Mouse (Mus musculus): ENCODE measurements around the gene Gba2.

The Gba2 gene

GRCm38 (mm10) chr4:43580721-43581120, 2.0 kb upstream of the Gba2 start:
- DNase-seq = no peak

- DNase-seq = no peak
Measured at GRCm38 (mm10) chr4:43579731-43580130, 1.1 kb upstream of the Gba2 start.

GRCm38 (mm10) chr4:43579256-43579655, 583 bp upstream of the Gba2 start:
- no peak for DNase-seq

DNA sequence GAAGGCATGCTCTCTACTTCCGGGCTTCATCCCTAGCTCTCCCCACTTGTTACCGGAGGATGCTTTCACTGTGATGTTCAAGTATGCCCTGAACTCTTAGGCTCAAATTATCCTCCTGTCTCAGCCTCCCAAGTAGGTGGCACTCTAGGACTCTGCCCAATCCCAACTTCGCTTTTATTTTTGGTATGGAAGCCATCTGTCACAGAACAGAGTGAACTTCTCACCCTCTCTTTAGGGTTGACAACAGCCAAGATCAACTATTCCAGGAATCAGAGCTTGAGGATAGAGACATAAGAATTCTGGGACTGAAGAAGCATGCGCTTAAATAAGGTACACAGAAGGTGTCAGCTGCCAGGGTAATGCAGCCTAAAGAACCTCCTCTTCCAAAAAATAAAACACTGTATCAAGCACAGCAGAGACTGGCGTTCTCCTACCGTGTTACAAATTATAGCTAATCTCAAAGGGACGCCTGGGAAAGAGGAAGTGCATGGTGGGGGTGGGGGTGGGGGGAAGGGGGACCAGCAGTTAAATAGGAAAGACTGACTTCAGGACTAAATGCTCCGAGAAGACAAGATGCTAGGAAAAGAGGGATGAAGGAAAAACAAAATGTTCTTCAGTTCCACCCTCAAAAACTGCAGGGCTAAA, 1.3 kb downstream of the Gba2 start:
- DNase-seq = no peak

- no peak for DNase-seq
Measured at GRCm38 (mm10) chr4:43575356-43575755, 3.3 kb downstream of the Gba2 start.

DNA sequence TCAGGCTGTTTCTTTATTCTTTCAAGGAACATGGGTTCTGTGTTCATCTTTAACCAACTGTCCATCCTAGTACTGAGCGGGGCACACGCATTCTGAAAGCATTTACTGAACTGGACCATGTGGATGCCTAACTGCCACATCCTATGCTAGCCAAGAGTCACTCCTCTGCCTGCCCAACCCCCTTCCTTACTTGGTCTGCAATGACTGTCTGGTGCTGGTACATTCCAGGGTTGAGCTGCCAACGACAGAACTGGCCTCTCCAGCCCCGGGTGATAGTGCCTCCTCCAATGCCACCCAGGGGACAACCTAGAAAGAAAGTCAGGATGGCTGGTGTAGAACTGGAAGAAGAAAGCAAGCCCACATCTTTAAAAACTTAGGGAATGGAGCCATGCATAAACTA, 5.1 kb downstream of the Gba2 start:
- no peak for DNase-seq

- DNase-seq = no peak
Measured at GRCm38 (mm10) chr4:43571395-43572045, 7.2 kb downstream of the Gba2 start.

GRCm38 (mm10) chr4:43567140-43567539, 11.5 kb downstream of the Gba2 start:
- no peak for DNase-seq

- DNase-seq = no peak
Measured at GRCm38 (mm10) chr4:43564231-43564630, 14.4 kb downstream of the Gba2 start.

GRCm38 (mm10) chr4:43563601-43563875, 15.1 kb downstream of the Gba2 start:
- no peak for DNase-seq

GRCm38 (mm10) chr4:43562769-43563600, 15.7 kb downstream of the Gba2 start:
- DNase-seq = no peak

- peak; percentile 97 for DNase-seq
Measured at GRCm38 (mm10) chr4:43561997-43562768, 16.5 kb downstream of the Gba2 start, which contains the start of the genes Creb3 and Tln1. Gene Creb3 (plus strand): TSS chr4:43562332. Gene Tln1 (minus strand): TSS chr4:43562691.

DNA sequence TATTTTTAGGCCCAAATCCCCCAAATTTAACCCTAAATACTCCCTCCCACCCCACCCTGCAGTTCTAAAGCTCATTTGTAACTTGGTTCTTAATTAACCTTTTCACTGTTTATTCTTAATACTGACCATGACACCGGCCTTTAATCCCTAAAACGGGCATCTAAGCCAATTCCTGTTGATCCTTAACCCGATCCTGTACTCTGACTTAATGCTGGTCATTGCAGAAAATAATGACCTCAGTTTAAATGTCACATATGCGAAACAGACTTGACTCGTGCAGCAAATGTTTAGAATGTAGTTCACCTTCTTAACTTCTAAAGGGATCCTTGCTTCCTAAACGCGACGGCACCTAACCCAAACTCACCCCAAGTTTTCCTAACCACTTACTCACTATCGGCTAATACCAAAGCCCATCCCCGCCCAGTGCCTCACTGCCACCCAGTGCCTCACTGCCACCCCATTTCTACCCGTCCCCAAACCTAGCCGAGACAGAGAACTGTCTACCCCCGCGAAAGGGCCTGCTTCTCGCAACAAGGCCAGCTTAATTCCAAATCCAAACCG, 17.2 kb downstream of the Gba2 start:
- DNase-seq = no peak

DNA sequence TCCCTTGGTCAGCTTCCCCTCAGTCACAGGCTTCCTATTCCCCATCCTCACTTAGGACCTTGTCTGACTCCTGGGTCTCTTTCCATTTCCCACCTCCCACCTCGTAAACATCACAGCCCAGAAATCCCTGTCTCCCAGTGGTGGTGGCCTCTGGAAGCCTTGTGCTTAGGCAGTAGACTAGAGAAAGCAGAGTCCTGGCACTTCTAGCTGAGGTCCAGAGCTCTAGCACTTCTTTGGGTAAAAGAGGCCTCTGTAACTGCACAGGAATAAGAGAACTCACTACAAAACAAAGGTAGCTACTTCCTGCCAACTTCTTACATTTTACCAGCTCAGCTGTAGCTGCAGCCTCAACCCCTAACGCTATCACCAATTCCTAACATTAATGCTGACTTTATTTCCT, 17.7 kb downstream of the Gba2 start:
- no peak for DNase-seq

DNA sequence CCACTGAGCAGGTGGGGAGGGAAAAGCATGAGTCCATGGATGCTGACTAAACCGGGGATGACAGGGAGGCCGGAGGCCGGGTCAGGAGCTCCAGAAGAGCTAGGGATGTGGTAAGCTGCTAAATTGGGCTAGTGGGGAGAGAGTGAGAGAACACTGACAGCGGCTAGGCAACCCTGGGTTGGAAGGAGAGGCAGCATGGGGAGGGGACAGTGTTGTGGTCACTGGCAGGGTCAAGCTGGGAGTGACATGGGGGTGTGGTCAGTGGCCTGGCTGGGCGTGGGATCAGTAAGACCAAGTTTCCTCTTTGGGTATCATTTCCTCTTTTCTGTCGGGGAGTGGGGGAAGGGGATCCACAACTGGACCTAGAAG, 18.4 kb downstream of the Gba2 start:
- DNase-seq = peak; percentile 74

DNA sequence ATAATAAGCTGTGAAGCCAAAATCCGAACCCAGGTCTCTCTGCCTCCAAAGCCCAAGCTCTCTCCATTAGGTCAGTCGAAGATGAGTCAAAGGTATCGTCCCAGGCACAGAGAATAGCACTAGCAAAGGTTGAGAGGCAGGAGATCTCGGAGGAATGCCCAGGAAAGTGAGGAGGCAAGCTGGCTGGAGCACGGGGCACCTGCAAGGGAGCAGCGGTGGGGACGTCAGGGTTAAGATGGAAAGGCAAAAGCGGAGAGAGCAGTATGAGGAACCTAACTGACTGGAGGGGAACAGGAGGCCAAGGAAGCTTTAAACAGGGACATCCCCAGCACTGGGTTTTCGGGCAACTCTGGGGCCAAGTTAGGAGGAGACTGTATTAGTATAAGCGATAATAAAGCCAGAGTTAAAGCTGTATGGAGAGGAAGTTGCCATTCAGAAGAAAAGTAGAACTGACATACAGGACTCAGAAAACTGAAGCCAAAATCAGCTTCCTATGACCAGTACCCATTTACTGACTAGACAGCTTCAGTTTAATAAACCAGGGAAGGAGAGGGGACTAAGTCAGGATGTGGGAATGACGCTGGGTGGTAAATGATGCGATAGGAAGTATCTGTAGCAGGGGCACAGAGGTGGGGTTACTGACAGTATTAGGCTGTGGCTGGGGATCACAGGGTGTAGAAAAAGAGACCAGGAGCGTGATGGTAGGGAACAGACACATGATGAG, 19.0 kb downstream of the Gba2 start:
- no peak for DNase-seq

GRCm38 (mm10) chr4:43558631-43559356, 19.9 kb downstream of the Gba2 start:
- DNase-seq = peak; percentile 89

DNA sequence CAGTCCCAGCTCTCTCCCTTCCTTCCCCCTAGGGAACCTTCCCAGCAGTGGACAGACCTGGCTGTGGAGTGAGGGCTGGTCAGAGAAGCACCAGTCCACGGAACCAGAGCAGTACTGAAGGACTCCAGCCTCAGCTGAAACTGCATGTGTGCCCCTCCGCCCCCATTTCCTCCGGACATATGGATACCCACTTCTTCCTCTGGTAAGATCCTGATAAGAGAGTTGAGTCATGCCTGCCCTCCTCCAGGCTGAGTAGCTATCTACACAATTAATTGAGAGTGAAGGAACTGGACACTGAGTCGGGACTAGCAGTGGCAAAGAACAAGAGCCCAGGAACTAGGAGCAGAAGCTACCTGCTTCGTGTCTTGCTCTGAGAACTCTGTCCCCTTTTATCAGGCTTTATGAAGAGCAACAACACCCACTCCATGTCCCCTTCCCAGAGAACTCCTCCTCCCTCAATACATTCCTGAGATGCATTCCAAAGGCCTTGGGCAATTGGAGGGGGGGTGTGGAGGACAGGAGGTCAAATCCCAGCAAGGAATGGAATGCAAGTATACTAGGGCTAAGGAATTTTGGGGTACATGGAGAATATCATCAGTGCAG, 20.5 kb downstream of the Gba2 start:
- peak; percentile 84 for DNase-seq

DNA sequence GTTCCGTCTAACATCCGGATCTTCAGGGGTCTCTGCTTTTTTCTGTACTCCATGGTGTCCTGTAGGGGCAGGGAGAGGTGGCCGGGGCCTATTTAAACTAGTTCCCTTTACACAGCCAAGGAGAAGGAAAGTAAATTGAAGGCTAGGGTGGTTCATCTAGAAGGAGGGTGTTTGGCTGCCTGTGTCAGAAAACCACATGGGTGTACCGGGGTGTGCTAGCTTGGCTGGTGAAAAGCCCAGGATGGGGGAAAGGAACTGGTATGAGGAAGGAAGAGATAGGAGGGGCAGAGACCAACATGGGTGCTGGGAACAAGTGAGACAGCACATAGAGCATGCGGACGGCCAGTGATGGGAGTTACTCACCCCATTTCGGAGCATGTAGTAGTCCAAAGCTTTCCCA, 22.7 kb downstream of the Gba2 start:
- DNase-seq = no peak

- no peak for DNase-seq
Measured at GRCm38 (mm10) chr4:43553891-43554290, 24.8 kb downstream of the Gba2 start.

GRCm38 (mm10) chr4:43552437-43552836, 26.2 kb downstream of the Gba2 start:
- DNase-seq = no peak

Measured in kidney, postnatal 14 days (tissue).